Mouse (Mus musculus): ENCODE measurements around the gene P3h4. TPM values are rescaled to one million over a fixed set of nuclear protein-coding genes. Genes with fewer than 3 reads are reported as not detected.

Gene P3h4
- polyA plus RNA-seq, 1 experiment from 2014 or later, result 21.2 TPM

DNA sequence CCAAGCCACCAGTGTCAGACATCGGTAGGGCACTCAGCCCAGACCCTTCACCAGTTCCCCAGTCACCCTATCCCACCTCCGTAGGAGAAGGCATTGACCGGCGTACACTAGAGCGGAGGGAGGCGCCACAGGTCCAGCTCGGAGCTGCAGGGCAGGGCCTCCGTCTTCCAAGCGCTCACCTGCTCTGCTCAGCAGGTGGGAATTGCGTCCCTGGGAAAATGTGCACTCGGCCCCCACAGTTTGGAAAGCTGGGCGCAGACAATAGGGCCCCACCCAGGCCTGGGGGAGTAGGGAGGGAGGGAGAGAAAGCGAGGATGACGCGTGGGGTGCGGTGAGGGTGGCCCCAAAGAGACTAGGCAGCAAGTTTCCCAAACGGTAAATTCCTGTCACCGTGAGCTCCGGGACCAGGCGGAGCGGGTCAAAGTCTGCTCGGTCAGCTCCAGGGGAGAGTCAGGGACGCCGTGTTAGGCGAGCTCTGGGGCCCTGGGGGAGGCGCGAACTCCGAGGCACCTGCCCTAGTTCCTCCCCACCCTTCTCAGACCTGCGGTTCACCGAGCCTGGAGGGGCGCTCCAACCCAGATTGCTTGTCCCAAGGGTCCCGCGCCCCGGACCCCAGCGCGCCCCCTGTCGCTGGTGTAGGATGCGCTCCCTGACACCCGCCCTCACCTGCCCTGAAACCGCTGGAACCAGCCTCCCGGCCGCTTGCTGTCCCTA, 17.6 kb downstream of the P3h4 start:
- WGBS, result 3% methylated on average over 37 of the region's 42 CpGs
- H3K4me1 ChIP-seq (replicated peaks), result peaks cover 47% of the 10 kb centered on the region
- peak; percentile 13 for ATAC-seq (ENCODE audit: low FRiP score, low read depth)

DNA sequence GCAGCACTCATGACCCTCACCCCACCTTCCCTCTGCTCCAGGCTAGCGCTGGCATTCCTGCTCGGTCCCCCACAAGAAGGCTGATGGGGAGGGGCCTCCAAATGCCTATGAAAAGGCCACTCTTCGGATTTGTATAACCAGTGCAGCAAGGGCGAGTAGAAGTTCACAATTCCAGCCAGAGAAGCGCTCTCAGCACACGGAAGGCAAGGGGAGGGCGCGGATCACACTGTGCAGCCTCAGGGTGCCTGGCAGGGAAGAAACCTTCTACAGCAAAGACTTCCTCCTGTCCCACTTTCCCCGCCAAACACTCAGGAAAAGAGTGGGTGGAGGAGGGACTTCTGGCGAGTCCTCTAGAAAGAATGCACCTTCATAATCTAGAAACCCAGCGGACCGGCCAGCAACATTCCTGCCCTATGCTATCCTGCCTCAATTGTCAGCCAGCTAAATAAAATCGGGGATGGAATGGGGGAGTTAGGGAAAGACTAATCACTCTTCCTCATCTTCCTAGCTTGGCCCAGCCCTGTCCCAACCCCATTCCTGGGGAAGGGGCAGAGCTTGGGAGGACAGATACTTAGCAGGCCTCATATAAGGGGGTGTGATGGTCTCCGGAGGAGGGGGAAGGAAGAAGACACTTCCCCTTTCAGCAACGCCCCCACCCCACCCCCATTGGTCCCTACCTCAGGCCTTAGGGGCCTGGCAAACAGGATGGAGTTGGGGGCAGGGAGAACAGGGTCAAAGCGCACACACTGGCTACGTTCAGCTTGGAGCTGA, 18.6 kb downstream of the P3h4 start:
- Histone ChIP-seq H3K27ac (replicated peaks) (peak overlapping the region; percentile 77), H3K9ac (peak overlapping the region; percentile 72), H3K36me3 (no peaks in the 10 kb centered on the region), H3K4me3 (peak overlapping the region; percentile 63), H3K27me3 (no peaks in the 10 kb centered on the region), H3K9me3 (no peaks in the 10 kb centered on the region), H3K4me2 (peak overlapping the region; percentile 77), H3K4me1 (replicated peaks) (peaks cover 47% of the 10 kb centered on the region)
- WGBS, result 31% methylated on average over 17 of the region's 17 CpGs
- no peak for ATAC-seq (ENCODE audit: low FRiP score, low read depth)

More for the DNA sequence above, 17.6 kb downstream of the P3h4 start:
- Histone ChIP-seq H3K4me2 (peak overlapping the region; percentile 77), H3K27me3 (no peaks in the 10 kb centered on the region), H3K27ac (replicated peaks) (peak overlapping the region; percentile 77), H3K9ac (peak overlapping the region; percentile 72), H3K36me3 (no peaks in the 10 kb centered on the region), H3K9me3 (no peaks in the 10 kb centered on the region), H3K4me3 (peak overlapping the region; percentile 63)

DNA sequence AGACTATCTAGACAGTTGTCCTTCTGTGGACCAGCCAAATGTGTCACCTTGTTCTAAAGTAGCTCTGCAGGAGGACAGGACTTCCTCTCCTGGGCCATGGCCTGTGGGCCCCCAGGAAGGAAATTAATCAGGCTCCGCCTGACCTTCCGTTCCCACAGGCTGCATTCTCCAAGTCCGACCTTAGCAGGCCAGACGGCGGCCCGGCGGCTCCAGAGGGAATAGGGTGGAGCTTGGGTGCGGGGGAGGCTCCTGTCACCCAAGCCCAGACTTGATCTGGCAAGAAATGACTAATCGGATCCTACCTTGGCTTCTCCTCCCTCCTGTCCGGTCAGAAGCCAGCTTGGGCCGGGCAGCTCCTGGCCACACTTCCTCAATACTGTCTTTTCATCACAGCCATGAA, 19.4 kb downstream of the P3h4 start:
- H3K36me3 ChIP-seq, result no peaks in the 10 kb centered on the region
- 43% methylated on average over 11 of the region's 11 CpGs for WGBS
- H3K4me1 ChIP-seq (replicated peaks), result peaks cover 54% of the 10 kb centered on the region
- no peak for ATAC-seq (ENCODE audit: low FRiP score, low read depth)
- H3K9me3 ChIP-seq, result no peaks in the 10 kb centered on the region
- H3K9ac ChIP-seq, result 0 out of 2 replicates have a peak overlapping the region, but pooled peaks have one; percentile 72
- H3K27me3 ChIP-seq, result no peaks in the 10 kb centered on the region
- peak overlapping the region; percentile 63 for H3K4me3 ChIP-seq
- no peak overlapping the region for H3K27ac ChIP-seq (replicated peaks)
- peak overlapping the region; percentile 77 for H3K4me2 ChIP-seq

DNA sequence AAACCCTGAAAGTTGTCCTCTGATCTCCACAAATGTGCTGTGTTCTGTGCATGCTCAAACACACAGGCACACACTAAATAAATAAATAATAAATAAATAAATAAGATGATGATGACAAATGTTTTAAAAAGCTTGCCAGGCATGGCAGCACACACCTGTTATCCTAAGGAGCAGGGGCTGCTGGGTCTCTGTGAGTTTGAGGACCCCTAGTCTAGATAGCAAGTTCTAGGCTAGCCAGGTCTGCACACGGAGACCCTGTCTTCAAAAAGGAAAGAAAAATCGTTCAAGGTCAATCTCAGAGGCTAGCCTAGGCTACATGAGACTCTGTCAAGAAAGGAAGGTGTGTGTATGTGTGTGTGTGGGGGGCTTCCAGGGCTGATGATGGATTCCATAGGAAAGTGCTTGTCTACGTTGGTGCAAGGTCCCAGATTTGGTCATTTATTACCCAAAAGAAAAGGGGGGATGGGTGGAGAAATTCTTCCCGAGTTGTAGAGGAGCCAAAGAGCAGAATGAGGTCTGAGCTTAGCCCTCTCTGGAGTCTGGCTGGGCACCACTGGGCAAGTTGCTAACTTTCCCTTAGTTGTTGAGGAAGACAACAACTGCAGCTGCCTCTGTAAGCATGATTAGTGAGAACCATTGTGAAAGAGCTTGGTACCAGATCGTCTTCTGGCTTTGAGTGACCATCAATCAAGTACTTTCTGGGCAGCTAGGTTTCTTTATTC, 20.1 kb downstream of the P3h4 start:
- H3K36me3 ChIP-seq, result no peaks in the 10 kb centered on the region
- WGBS, result 67% methylated on average over 5 of the region's 5 CpGs
- H3K27ac ChIP-seq (replicated peaks), result no peak overlapping the region
- no peak overlapping the region for H3K4me3 ChIP-seq
- ATAC-seq (ENCODE audit: low FRiP score, low read depth), result no peak
- peaks cover 59% of the 10 kb centered on the region for H3K4me1 ChIP-seq (replicated peaks)
- H3K4me2 ChIP-seq, result peak overlapping the region; percentile 77; the same call in 1 of the 2 replicates
- no peaks in the 10 kb centered on the region for H3K9me3 ChIP-seq
- H3K9ac ChIP-seq, result no peak overlapping the region
- no peaks in the 10 kb centered on the region for H3K27me3 ChIP-seq

DNA sequence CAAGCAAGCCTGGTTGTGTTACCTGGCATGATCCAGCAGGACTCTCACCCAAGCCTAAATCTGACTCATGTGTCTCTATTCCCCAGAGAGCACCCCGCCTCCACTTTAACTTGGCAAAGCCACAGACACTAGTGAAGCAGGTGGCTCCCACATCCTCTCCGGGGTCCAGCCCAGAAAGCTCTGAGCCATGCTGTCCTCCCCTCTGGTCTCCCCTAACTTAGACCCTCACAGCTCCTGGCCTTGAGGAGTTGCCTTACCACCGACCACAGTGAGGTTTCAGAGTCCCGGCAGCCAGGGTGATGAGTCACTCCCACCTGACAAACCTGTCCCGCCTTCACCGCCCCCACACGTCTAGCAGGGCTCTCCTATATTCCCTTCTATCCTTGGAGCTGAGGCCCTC, 20.9 kb downstream of the P3h4 start:
- peaks cover 59% of the 10 kb centered on the region for H3K4me1 ChIP-seq (replicated peaks)
- no peak overlapping the region for H3K4me3 ChIP-seq
- H3K9ac ChIP-seq, result no peak overlapping the region
- no peaks in the 10 kb centered on the region for H3K36me3 ChIP-seq
- no peaks in the 10 kb centered on the region for H3K27me3 ChIP-seq
- no peak overlapping the region for H3K4me2 ChIP-seq
- no peak overlapping the region for H3K27ac ChIP-seq (replicated peaks)
- no peaks in the 10 kb centered on the region for H3K9me3 ChIP-seq
- 82% methylated on average over 7 of the region's 7 CpGs for WGBS
- ATAC-seq (ENCODE audit: low FRiP score, low read depth), result no peak

DNA sequence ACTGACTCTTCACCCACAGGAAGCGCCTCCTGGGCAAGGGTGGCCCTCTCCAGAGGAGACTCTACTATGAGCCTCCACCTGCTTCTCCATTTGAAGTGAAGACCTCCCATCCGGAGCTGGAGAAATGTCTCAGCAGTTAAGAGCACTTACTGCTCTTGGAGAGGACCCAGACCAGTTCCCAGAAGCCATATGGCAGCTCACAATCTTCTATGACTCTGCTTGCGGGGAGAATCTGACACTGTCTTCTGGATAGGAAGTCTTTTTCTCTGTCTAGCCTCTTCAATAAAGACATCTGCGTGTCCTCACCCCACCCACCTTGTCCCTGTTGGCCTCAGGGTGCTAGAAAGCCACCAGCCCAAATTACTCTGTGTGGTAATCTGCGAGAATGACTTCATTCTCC, 21.7 kb downstream of the P3h4 start:
- no peaks in the 10 kb centered on the region for H3K36me3 ChIP-seq
- peaks cover 61% of the 10 kb centered on the region for H3K4me1 ChIP-seq (replicated peaks)
- ATAC-seq (ENCODE audit: low FRiP score, low read depth), result no peak
- H3K9ac ChIP-seq, result no peak overlapping the region
- H3K27ac ChIP-seq (replicated peaks), result no peak overlapping the region
- no peak overlapping the region for H3K4me2 ChIP-seq
- H3K27me3 ChIP-seq, result no peaks in the 10 kb centered on the region
- no peaks in the 10 kb centered on the region for H3K9me3 ChIP-seq
- 82% methylated on average over 5 of the region's 5 CpGs for WGBS
- H3K4me3 ChIP-seq, result no peak overlapping the region

DNA sequence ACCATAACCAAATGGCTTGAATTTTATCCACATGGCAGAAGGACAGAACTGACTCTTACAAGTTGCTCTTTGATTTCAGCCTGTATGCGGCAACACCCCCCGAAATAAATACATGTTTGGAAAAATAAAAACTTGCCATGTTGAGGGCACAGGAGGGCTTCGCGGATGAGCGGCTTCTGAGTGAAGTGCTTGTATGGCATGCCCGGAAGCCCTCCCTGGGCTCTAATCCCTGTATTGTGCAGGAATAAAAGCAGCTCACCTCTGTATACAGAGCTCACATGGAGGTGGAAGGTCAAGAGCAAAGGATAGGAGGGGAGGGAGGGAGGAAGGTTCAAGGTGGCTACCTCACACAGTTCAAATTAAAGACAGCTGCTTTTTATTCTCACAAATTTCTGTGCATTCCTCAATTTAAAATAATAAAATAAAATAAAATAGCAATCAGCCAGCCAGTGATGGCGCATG, 22.7 kb downstream of the P3h4 start:
- no peak overlapping the region for H3K27ac ChIP-seq (replicated peaks)
- H3K4me1 ChIP-seq (replicated peaks), result peaks cover 60% of the 10 kb centered on the region
- H3K9me3 ChIP-seq, result no peaks in the 10 kb centered on the region
- no peaks in the 10 kb centered on the region for H3K27me3 ChIP-seq
- H3K4me3 ChIP-seq, result no peak overlapping the region
- WGBS, result 86% methylated on average over 7 of the region's 7 CpGs
- no peak overlapping the region for H3K9ac ChIP-seq
- no peaks in the 10 kb centered on the region for H3K36me3 ChIP-seq
- ATAC-seq (ENCODE audit: low FRiP score, low read depth), result no peak
- no peak overlapping the region for H3K4me2 ChIP-seq

DNA sequence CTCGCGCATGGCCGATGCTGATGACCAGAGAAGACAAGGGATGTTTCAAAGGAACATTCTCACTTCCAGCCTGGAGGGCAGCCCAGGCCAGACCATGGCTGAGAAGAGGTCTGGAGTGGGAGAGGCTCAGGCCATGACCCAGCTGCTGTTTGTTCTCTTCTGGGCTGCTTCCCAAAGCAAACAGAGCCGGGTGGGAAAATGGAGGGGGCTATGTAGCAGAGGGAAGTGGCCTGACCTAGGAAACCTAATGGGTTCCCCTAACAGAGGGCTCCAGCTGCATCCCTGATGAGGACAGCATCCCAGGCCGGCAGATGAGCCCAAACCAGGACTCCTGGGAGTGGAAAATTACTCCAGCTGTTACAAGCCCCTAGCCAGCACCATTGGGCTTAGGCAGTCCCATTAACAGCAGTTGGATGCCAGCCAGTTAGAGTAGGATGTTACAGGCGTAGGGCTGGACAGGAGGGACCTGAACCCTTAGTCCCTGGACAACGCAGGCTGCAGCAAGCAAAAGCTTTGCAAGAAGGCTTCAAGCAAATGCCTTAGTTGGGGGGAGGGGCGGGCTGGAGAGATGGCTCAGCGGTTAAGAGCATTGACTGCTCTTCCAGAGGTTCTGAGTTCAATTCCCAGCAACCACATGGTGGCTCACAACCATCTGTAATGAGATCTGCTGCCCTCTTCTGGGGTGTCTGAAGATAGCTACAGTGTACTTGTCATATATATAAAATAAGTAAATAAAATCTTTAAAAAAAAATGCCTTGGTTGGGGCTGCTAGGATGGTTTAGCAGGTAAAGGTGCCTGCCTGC, 23.4 kb downstream of the P3h4 start:
- peak; percentile 43; the same call in 1 of the 2 replicates for ATAC-seq (ENCODE audit: low FRiP score, low read depth)
- 59% methylated on average over 9 of the region's 9 CpGs for WGBS
- no peak overlapping the region; the same call in 1 of the 2 replicates for H3K27ac ChIP-seq (replicated peaks)

DNA sequence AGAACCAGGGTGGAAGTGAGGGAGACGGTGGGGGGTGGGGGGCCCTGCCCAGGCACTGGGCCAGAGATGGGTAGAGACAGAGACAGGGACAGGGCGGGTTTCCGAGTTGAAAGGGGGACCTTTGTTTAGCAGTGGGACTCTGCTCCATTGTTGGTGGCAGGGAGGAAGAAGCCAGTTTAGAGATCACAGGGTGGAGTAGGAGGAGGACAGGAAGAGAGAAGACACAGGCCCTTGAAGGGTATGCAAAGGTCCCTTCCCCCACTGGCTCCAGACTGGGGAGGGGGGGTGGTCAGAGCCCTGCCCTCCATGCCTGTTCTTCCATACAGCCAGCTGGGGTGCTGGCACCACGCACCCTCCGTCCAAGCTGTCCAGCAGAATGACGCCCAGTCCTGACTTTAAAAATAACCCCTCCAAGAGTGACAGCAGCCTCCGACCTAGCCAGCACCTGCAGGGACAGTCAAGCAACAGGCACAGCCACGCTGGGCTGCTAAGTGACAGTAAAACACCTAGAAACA, 24.6 kb downstream of the P3h4 start:
- peaks cover 9% of the 10 kb centered on the region; the same call in 1 of the 2 replicates for H3K36me3 ChIP-seq
- peaks cover 40% of the 10 kb centered on the region for H3K4me1 ChIP-seq (replicated peaks)
- no peak for ATAC-seq (ENCODE audit: low FRiP score, low read depth)
- WGBS, result 34% methylated on average over 8 of the region's 8 CpGs
- no peak overlapping the region for H3K4me3 ChIP-seq
- H3K4me2 ChIP-seq, result no peak overlapping the region
- 0 out of 2 replicates have a peak overlapping the region, but pooled peaks have one; percentile 19 for H3K27ac ChIP-seq (replicated peaks)
- H3K9ac ChIP-seq, result no peak overlapping the region
- no peaks in the 10 kb centered on the region for H3K9me3 ChIP-seq
- H3K27me3 ChIP-seq, result no peaks in the 10 kb centered on the region

More for the DNA sequence above, 23.4 kb downstream of the P3h4 start:
- H3K4me2 ChIP-seq, result no peak overlapping the region
- no peak overlapping the region for H3K9ac ChIP-seq
- no peaks in the 10 kb centered on the region for H3K9me3 ChIP-seq
- H3K4me3 ChIP-seq, result no peak overlapping the region
- H3K4me1 ChIP-seq (replicated peaks), result peaks cover 53% of the 10 kb centered on the region
- H3K27me3 ChIP-seq, result no peaks in the 10 kb centered on the region
- H3K36me3 ChIP-seq, result no peaks in the 10 kb centered on the region

DNA sequence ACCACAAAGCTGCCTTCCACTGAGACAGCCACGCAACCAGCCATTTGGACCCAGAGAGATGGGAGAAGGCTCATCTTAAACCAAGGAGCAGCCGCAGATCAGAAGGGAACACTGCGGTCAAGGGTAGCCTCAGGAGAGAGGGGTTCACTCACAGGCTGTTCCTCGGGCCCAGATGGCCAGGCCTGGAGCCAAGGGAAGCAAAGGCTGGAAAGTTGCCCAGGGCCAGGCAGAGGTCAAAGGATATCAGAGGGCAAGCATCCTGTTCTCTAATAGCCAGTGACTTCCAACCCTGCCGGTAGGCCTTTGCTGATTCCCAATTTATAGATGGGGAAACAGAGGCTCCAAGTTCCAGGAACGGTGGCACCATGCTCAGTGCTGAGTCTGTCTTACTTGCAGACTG, 26.0 kb downstream of the P3h4 start:
- H3K27ac ChIP-seq (replicated peaks), result no peak overlapping the region; the same call in 1 of the 2 replicates
- no peaks in the 10 kb centered on the region for H3K9me3 ChIP-seq
- ATAC-seq (ENCODE audit: low FRiP score, low read depth), result no peak
- whole genome bisulfite sequencing, result 87% methylated on average over 6 of the region's 6 CpGs
- H3K4me1 ChIP-seq (replicated peaks), result peaks cover 32% of the 10 kb centered on the region
- no peak overlapping the region for H3K9ac ChIP-seq
- H3K4me3 ChIP-seq, result no peak overlapping the region
- no peaks in the 10 kb centered on the region for H3K27me3 ChIP-seq
- peaks cover 19% of the 10 kb centered on the region; the same call in 1 of the 2 replicates for H3K36me3 ChIP-seq
- no peak overlapping the region for H3K4me2 ChIP-seq
